Mouse (Mus musculus) heart, postnatal 4 days (tissue): ENCODE results near the gene Csta1. TPM values are rescaled to one million over a fixed set of nuclear protein-coding genes. Genes with fewer than 3 reads are reported as not detected.

Experiments
- DNase-seq: peaks from one replicate; pipeline ENCODE4 v3.0.0; 2021
- total RNA-seq, 2 experiments: library from RNA; stranded (reverse); gene quantifications; 2 replicates each; pipeline ENCODE4 v1.2.3; 2021

Csta1 gene
- total RNA-seq, 2 experiments from 2014 or later, result not detected

DNA sequence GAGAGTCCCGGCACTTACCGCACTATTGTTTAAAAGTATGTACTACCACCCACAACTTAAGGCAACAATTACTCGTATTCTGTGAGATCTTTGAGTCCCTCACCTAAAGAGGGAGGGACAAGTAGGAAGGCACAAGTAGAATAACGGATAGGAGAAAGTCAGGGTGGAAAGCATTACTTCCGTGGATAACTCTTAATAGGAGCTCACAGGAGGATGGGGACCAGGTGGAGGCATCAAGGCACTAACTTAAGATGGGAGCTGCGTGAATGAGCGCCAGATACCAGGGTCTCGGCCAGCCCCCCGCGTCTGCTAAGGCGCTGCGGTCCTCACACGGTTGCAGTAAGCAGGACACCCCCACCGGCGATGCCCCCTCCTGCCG, 60.0 kb downstream of the Csta1 start:
- DNase-seq, result no peak

Other genes starting within 250 kb of the Csta1 start
- gene Parp9, start 192.8 kb downstream of the Csta1 start, total RNA-seq, result 10 to 100 TPM; 12.4 to 14.0 TPM
- 10 to 100 TPM in 1 of 2 experiments, 1 to 10 TPM in 1; 9.5 to 10.3 TPM for gene Dtx3l, start 192.1 kb downstream of the Csta1 start, total RNA-seq
- gene Kpna1, start 152.5 kb downstream of the Csta1 start, total RNA-seq, result 100 to 1,000 TPM; 105 to 108 TPM
- gene Wdr5b, start 90.1 kb downstream of the Csta1 start, total RNA-seq, result 1 to 10 TPM; 5.9 to 6.1 TPM
- gene Fam162a, start 59.6 kb downstream of the Csta1 start, total RNA-seq, result 100 to 1,000 TPM; 229 to 235 TPM
- 10 to 100 TPM; 57.1 to 59.1 TPM for gene Ccdc58, start 59.6 kb downstream of the Csta1 start, total RNA-seq
- gene Stfa2l1, start 25.6 kb upstream of the Csta1 start, total RNA-seq, result 1 to 10 TPM; 1.8 to 2.4 TPM
- gene Gm5483, start 53.0 kb upstream of the Csta1 start, total RNA-seq, result 1 to 10 TPM; 2.6 to 3.8 TPM
- not detected for gene Gm5416, start 79.2 kb upstream of the Csta1 start, total RNA-seq
- gene 2010005H15Rik, start 90.2 kb upstream of the Csta1 start, total RNA-seq, result 1 to 10 TPM in 1 of 2 experiments, not detected in 1; 1.1 TPM
- 1 to 10 TPM; 3.5 to 6.2 TPM for gene Stfa1, start 145.7 kb upstream of the Csta1 start, total RNA-seq
- not detected for gene BC117090, start 203.1 kb upstream of the Csta1 start, total RNA-seq
- 1 to 10 TPM; 2.6 to 3.1 TPM for gene BC100530, start 236.5 kb upstream of the Csta1 start, total RNA-seq